Mouse (Mus musculus) heart, adult 2 months (tissue): ENCODE data around the gene Csnk2a2.

Experiments used
- CTCF ChIP-seq: fragments of 200-600 bp; IDR thresholded peaks from 2 replicates; pipeline ENCODE4 v1.8.1; 2022; ENCODE audit warnings: antibody characterized with exemption, mild to moderate bottlenecking, moderate library complexity
- POLR2A ChIP-seq: fragments of 200-500 bp; IDR thresholded peaks from 2 replicates; pipeline ENCODE4 v1.6.1; 2011; ENCODE audit warnings: mild to moderate bottlenecking, low read depth, low read length, control low read depth; ENCODE audit not compliant: insufficient read depth

- TF ChIP-seq POLR2A, result no peak
- no peak for TF ChIP-seq CTCF
Observed at GRCm38 (mm10) chr8:95399131-95399530, 90.7 kb downstream of the Csnk2a2 start.
